Comparison of ENCODE assay signal across 34 mouse cellular contexts in genomic region chr5:65513506-65513905, GRCm38 (mm10). TPM values are rescaled to one million over a fixed set of nuclear protein-coding genes. Genes with fewer than 3 reads are reported as not detected.
DNase-seq lines count a peak whose midpoint lies in the region; ATAC-seq and TF ChIP-seq lines count a peak whose summit lies in the region.
"Had no signal": no experiment of that assay in that cellular context is flagged by ENCODE, and none has a peak within 500 bp of the region (broad histone marks: within the 10 kb centered on the region; RNA-seq: fewer than 3 reads in every experiment).

No protein-coding gene starts in this region.

- DNase-seq in adrenal gland, postnatal 14 days: peak; percentile 24
- DNase-seq in adrenal gland, postnatal 4 days (ENCODE audit: low spot score in 2 of 2): no peak
- DNase-seq in kidney, postnatal 0 days (ENCODE audit: low spot score): peak; percentile 38
- DNase-seq in kidney, adult 11 months: no peak
- DNase-seq in NIH3T3 (ENCODE audit: low read depth): peak; percentile 23
- DNase-seq in right cerebral cortex, postnatal 36 days (ENCODE audit: low spot score in 2 of 2): no peak
- DNase-seq: cerebellum, adult 8-10 months; cerebellum, postnatal 25 days; gastrocnemius, postnatal 36 days; heart, adult 2 months; kidney, postnatal 4 days; lung, postnatal 4 days; thymus, postnatal 14 days had no signal

- no peak overlapping the region for H3K4me3 ChIP-seq in kidney, postnatal 0 days (replicated peaks; ENCODE audit: low read depth, low read length)
- H3K4me3 ChIP-seq in stomach, embryonic 16.5 days (replicated peaks; ENCODE audit: low read length): no peak overlapping the region
- H3K4me3 ChIP-seq: heart, adult 2 months; heart, embryonic 13.5 days; kidney, embryonic 15.5 days; lung, embryonic 15.5 days; megakaryocyte, embryonic 14.5 days; midbrain, embryonic 12.5 days; myocyte; neural tube, embryonic 12.5 days had no signal

- H3K4me2 ChIP-seq in kidney, postnatal 0 days (ENCODE audit: low read length): no peak overlapping the region
- H3K4me2 ChIP-seq in stomach, embryonic 16.5 days (ENCODE audit: low read depth, low read length): no peak overlapping the region
- H3K4me2 ChIP-seq: heart, embryonic 13.5 days; hindbrain, embryonic 14.5 days; kidney, embryonic 15.5 days; liver, embryonic 11.5 days; lung, embryonic 15.5 days; midbrain, embryonic 12.5 days; neural tube, embryonic 12.5 days had no signal

- no peaks in the 10 kb centered on the region for H3K27me3 ChIP-seq in kidney, postnatal 0 days (ENCODE audit: insufficient read depth, low read length)
- H3K27me3 ChIP-seq in stomach, embryonic 16.5 days (ENCODE audit: control insufficient read depth, insufficient read depth, low read length): no peaks in the 10 kb centered on the region
- H3K27me3 ChIP-seq: heart, embryonic 13.5 days; kidney, embryonic 15.5 days; lung, embryonic 15.5 days; megakaryocyte, embryonic 14.5 days; midbrain, embryonic 12.5 days; neural tube, embryonic 12.5 days; Patski had no signal

- 0 out of 2 replicates have a peak, but pooled peaks cover 3% of the 10 kb centered on the region for H3K4me1 ChIP-seq in kidney, postnatal 0 days (replicated peaks; ENCODE audit: insufficient read depth, low read length)
- no peaks in the 10 kb centered on the region; the same call in 1 of the 2 replicates for H3K4me1 ChIP-seq in stomach, embryonic 16.5 days (ENCODE audit: control insufficient read depth, insufficient read depth, low read length)
- H3K4me1 ChIP-seq: midbrain, embryonic 12.5 days; neural tube, embryonic 12.5 days had no signal

- no peak overlapping the region for H3K27ac ChIP-seq in kidney, postnatal 0 days
- 0 out of 2 replicates have a peak overlapping the region, but pooled peaks have one; percentile 15 for H3K27ac ChIP-seq in stomach, embryonic 16.5 days (ENCODE audit: low read length)
- H3K27ac ChIP-seq: heart, adult 2 months; heart, embryonic 13.5 days; hindbrain, embryonic 14.5 days; kidney, embryonic 15.5 days; midbrain, embryonic 12.5 days; neural tube, embryonic 12.5 days had no signal

- no peak for TF ChIP-seq CTCF in kidney, postnatal 0 days (IDR thresholded peaks at IDR 0.05; ENCODE audit: low read depth)

- no peaks in the 10 kb centered on the region for H3K36me3 ChIP-seq in kidney, postnatal 0 days (ENCODE audit: insufficient read depth, low read length)
- no peaks in the 10 kb centered on the region for H3K36me3 ChIP-seq in stomach, embryonic 16.5 days (ENCODE audit: control insufficient read depth, insufficient read depth, low read length)
- H3K36me3 ChIP-seq: G1E; heart, embryonic 13.5 days; kidney, embryonic 15.5 days; lung, embryonic 15.5 days; midbrain, embryonic 12.5 days; neural tube, embryonic 12.5 days had no signal

- H3K9ac ChIP-seq in kidney, postnatal 0 days (ENCODE audit: low read depth, low read length): no peak overlapping the region
- no peak overlapping the region for H3K9ac ChIP-seq in stomach, embryonic 16.5 days (ENCODE audit: low read length)
- H3K9ac ChIP-seq: heart, embryonic 13.5 days; hindbrain, embryonic 14.5 days; kidney, embryonic 15.5 days; lung, embryonic 15.5 days; midbrain, embryonic 12.5 days; neural tube, embryonic 12.5 days had no signal

- WGBS in kidney, postnatal 0 days: 47% methylated on average over 3 of the region's 3 CpGs
- WGBS in stomach, embryonic 16.5 days: 73% methylated on average over 3 of the region's 3 CpGs

- no peak for ATAC-seq in kidney, postnatal 0 days (replicated peaks; ENCODE audit: low FRiP score, low read depth)
- ATAC-seq in stomach, embryonic 16.5 days (ENCODE audit: insufficient read depth, low FRiP score): 0 out of 2 replicates have a peak, but pooled peaks have one; percentile 10
- ATAC-seq: forebrain, embryonic 14.5 days; intestine, postnatal 0 days; Patski had no signal

- no peaks in the 10 kb centered on the region for H3K9me3 ChIP-seq in kidney, postnatal 0 days (replicated peaks; ENCODE audit: low read length)
- H3K9me3 ChIP-seq in stomach, embryonic 16.5 days (replicated peaks; ENCODE audit: control insufficient read depth, low read length): no peaks in the 10 kb centered on the region
- H3K9me3 ChIP-seq: G1E; kidney, embryonic 15.5 days; lung, embryonic 15.5 days; midbrain, embryonic 12.5 days; neural tube, embryonic 12.5 days had no signal

RNA-seq across cellular contexts. Expression of gene Gm43552, which starts 20.9 kb away (rescaled TPM):
- not detected in 2 replicates for total RNA-seq in adrenal gland, postnatal 14 days (2021)
- not detected for total RNA-seq in adrenal gland, postnatal 4 days (2021)
- polyA plus RNA-seq in kidney, postnatal 0 days (2015; fragmentation: Nextera tagmentation; extraction: Ambion mirVana): 0.96 TPM in 1 of 2 replicates, not detected in the other
- polyA plus RNA-seq in stomach, embryonic 16.5 days (2015; fragmentation: Nextera tagmentation; extraction: Ambion mirVana): not detected in 2 replicates
- total RNA-seq: G1E; gastrocnemius, postnatal 36 days; heart, adult 2 months; heart, postnatal 10 days; hematopoietic stem cell, adult 5-6 weeks; left cerebral cortex, postnatal 10 days; midbrain, postnatal 0 days had no signal
- polyA plus RNA-seq: embryonic facial prominence, embryonic 11.5 days; forebrain, embryonic 14.5 days; heart, adult 2 months; hindbrain, embryonic 14.5 days; intestine, postnatal 0 days; kidney, embryonic 15.5 days; limb, embryonic 11.5 days; liver, embryonic 11.5 days; liver, embryonic 16.5 days; lung, embryonic 15.5 days; midbrain, embryonic 12.5 days; midbrain, postnatal 0 days; myocyte; neural tube, embryonic 12.5 days; Patski had no signal

RNA-seq across cellular contexts. Expression of gene Smim14, which starts 23.5 kb away (rescaled TPM):
- 133 and 149 TPM in 2 replicates for total RNA-seq in adrenal gland, postnatal 14 days (2021)
- 100 to 1,000 TPM; 115 to 117 TPM for total RNA-seq in adrenal gland, postnatal 4 days (2021)
- polyA plus RNA-seq in kidney, postnatal 0 days (2015; fragmentation: Nextera tagmentation; extraction: Ambion mirVana): 192 and 199 TPM in 2 replicates
- polyA plus RNA-seq in stomach, embryonic 16.5 days (2015; fragmentation: Nextera tagmentation; extraction: Ambion mirVana): 187 and 192 TPM in 2 replicates

RNA-seq across cellular contexts. Expression of gene Ube2k, which starts 23.5 kb away (rescaled TPM):
- total RNA-seq in adrenal gland, postnatal 14 days (2021): 107 and 112 TPM in 2 replicates
- total RNA-seq in adrenal gland, postnatal 4 days (2021): 10 to 100 TPM; 84.9 to 85.8 TPM
- 146 and 152 TPM in 2 replicates for polyA plus RNA-seq in kidney, postnatal 0 days (2015; fragmentation: Nextera tagmentation; extraction: Ambion mirVana)
- polyA plus RNA-seq in stomach, embryonic 16.5 days (2015; fragmentation: Nextera tagmentation; extraction: Ambion mirVana): 145 and 155 TPM in 2 replicates

Comparison
In these comparisons a context has a peak if more than half of its experiments do, and no peak if none do; other contexts are left out.
1. DNase-seq: peak in adrenal gland, postnatal 14 days (single experiment), kidney, postnatal 0 days (single experiment) and NIH3T3 (single experiment); none in adrenal gland, postnatal 4 days (0 of 2), kidney, adult 11 months (single experiment) and right cerebral cortex, postnatal 36 days (0 of 2).